Mouse (Mus musculus): ENCODE results near the gene Gm20662.

Gene Gm20662

GRCm38 (mm10) chr9:107996049-107996448 lies at the start of gene Gm20662:
Gm20662 (plus strand) TSS chr9:107996349.
- DNase-seq (ENCODE audit: low spot score in 2 of 2) = no peak

GRCm38 (mm10) chr9:107947241-107948194 lies 48.6 kb upstream of the Gm20662 start:
- no peak for DNase-seq (ENCODE audit: low spot score in 2 of 2)

- DNase-seq (ENCODE audit: low spot score in 2 of 2) = no peak
Observed at GRCm38 (mm10) chr9:107949184-107949921, 46.8 kb upstream of the Gm20662 start.

- no peak for DNase-seq (ENCODE audit: low spot score in 2 of 2)
Observed at GRCm38 (mm10) chr9:107949922-107950235, 46.3 kb upstream of the Gm20662 start, which contains the start of gene Traip. Traip (plus strand) TSS chr9:107950136.

GRCm38 (mm10) chr9:107950460-107951355 lies 45.4 kb upstream of the Gm20662 start:
- DNase-seq (ENCODE audit: low spot score in 2 of 2) = peak; percentile 96 to 97

GRCm38 (mm10) chr9:107955613-107956289 lies 40.4 kb upstream of the Gm20662 start:
- no peak for DNase-seq (ENCODE audit: low spot score in 2 of 2)

GRCm38 (mm10) chr9:107957141-107957540 lies 39.0 kb upstream of the Gm20662 start:
- DNase-seq (ENCODE audit: low spot score in 2 of 2) = no peak

- no peak for DNase-seq (ENCODE audit: low spot score in 2 of 2)
Observed at GRCm38 (mm10) chr9:107959896-107960295, 36.3 kb upstream of the Gm20662 start.

GRCm38 (mm10) chr9:107960928-107961327 lies 35.2 kb upstream of the Gm20662 start:
- DNase-seq (ENCODE audit: low spot score in 2 of 2) = no peak

- DNase-seq (ENCODE audit: low spot score in 2 of 2) = peak; percentile 90 to 95
Observed at GRCm38 (mm10) chr9:107961351-107961762, 34.8 kb upstream of the Gm20662 start.

- DNase-seq (ENCODE audit: low spot score in 2 of 2) = peak; percentile 82 to 83
Observed at GRCm38 (mm10) chr9:107961881-107962280, 34.3 kb upstream of the Gm20662 start.

GRCm38 (mm10) chr9:107962916-107963315 lies 33.2 kb upstream of the Gm20662 start:
- DNase-seq (ENCODE audit: low spot score in 2 of 2) = no peak

GRCm38 (mm10) chr9:107963700-107964099 lies 32.4 kb upstream of the Gm20662 start:
- DNase-seq (ENCODE audit: low spot score in 2 of 2) = peak; percentile 85 to 88

GRCm38 (mm10) chr9:107964681-107965080 lies 31.5 kb upstream of the Gm20662 start:
- no peak for DNase-seq (ENCODE audit: low spot score in 2 of 2)

GRCm38 (mm10) chr9:107966676-107967075 lies 29.5 kb upstream of the Gm20662 start:
- no peak for DNase-seq (ENCODE audit: low spot score in 2 of 2)

GRCm38 (mm10) chr9:107967437-107967836 lies 28.7 kb upstream of the Gm20662 start:
- DNase-seq (ENCODE audit: low spot score in 2 of 2) = peak in 1 of 2 experiments; percentile 21

- DNase-seq (ENCODE audit: low spot score in 2 of 2) = no peak
Observed at GRCm38 (mm10) chr9:107968531-107968930, 27.6 kb upstream of the Gm20662 start.

GRCm38 (mm10) chr9:107970311-107970710 lies 25.8 kb upstream of the Gm20662 start:
- peak in 1 of 2 experiments; percentile 20 for DNase-seq (ENCODE audit: low spot score in 2 of 2)

GRCm38 (mm10) chr9:107971690-107972541 lies 24.2 kb upstream of the Gm20662 start:
- no peak for DNase-seq (ENCODE audit: low spot score in 2 of 2)
